ENCODE assay signal across 34 mouse cellular contexts in the genomic region with DNA sequence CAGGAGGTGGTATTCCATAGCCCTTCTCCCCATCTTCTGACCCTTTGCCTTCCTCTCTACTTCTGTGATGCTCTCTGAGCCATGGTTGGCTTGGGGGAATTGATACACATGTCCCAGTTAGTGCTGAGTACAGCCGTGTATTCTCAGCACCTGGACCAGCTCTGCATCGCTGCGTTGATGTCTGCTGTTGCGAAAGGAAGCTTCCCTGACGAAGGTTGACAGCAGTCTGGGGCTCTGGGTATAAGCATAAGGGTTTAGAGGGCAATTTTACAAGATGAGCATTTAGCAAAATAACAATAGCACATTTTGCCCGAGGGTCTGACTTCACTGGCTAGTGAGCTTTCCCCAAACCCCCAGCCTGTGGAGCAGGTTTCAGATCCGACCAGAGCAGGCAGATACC.
"Had no signal": no experiment of that assay in that cellular context is flagged by ENCODE, and none has a peak within 500 bp of the region (broad histone marks: within the 10 kb centered on the region; RNA-seq: fewer than 3 reads in every experiment).

No protein-coding gene starts in this region.

- DNase-seq: heart, postnatal 10 days; heart, postnatal 14 days; heart, postnatal 36 days; heart, postnatal 4 days; kidney, adult 11 months; kidney, adult 18-20 months; kidney, adult 2 months; kidney, adult 8-10 months; kidney, adult 9 months; kidney, postnatal 10 days; kidney, postnatal 14 days; kidney, postnatal 25 days; kidney, postnatal 36 days; kidney, postnatal 4 days; layer of hippocampus, adult 9-11 months; layer of hippocampus, postnatal 36 days had no signal

- H3K9ac ChIP-seq: heart, embryonic 12.5 days; heart, embryonic 13.5 days; heart, embryonic 15.5 days; hindbrain, embryonic 12.5 days; hindbrain, embryonic 13.5 days; hindbrain, embryonic 14.5 days; hindbrain, embryonic 15.5 days; intestine, embryonic 15.5 days; kidney, embryonic 15.5 days had no signal

- H3K4me3 ChIP-seq: heart, embryonic 10.5 days; heart, embryonic 12.5 days; heart, embryonic 13.5 days; heart, embryonic 15.5 days; hindbrain, embryonic 10.5 days; hindbrain, embryonic 12.5 days; hindbrain, embryonic 13.5 days; hindbrain, embryonic 15.5 days; intestine, embryonic 15.5 days; kidney, embryonic 15.5 days; layer of hippocampus, adult 2 months had no signal

- H3K4me1 ChIP-seq: hindbrain, embryonic 10.5 days; intestine, embryonic 15.5 days had no signal

- H3K36me3 ChIP-seq: heart, embryonic 10.5 days; heart, embryonic 12.5 days; heart, embryonic 13.5 days; heart, embryonic 15.5 days; hindbrain, embryonic 10.5 days; hindbrain, embryonic 12.5 days; hindbrain, embryonic 13.5 days; hindbrain, embryonic 15.5 days; intestine, embryonic 15.5 days; kidney, embryonic 15.5 days had no signal

- H3K27me3 ChIP-seq: heart, embryonic 12.5 days; heart, embryonic 13.5 days; heart, embryonic 15.5 days; hindbrain, embryonic 12.5 days; hindbrain, embryonic 13.5 days; hindbrain, embryonic 15.5 days; intestine, embryonic 15.5 days had no signal

- H3K27ac ChIP-seq: heart, embryonic 10.5 days; heart, embryonic 13.5 days; heart, embryonic 15.5 days; hindbrain, embryonic 10.5 days; hindbrain, embryonic 12.5 days; hindbrain, embryonic 13.5 days; hindbrain, embryonic 14.5 days; hindbrain, embryonic 15.5 days; hindbrain, postnatal 0 days; intestine, embryonic 15.5 days; kidney, embryonic 15.5 days; kidney, postnatal 0 days; layer of hippocampus, adult 2 months had no signal

- ATAC-seq: hindbrain, embryonic 16.5 days; hindbrain, postnatal 0 days; inflammation-experienced regulatory T-cells, adult 6 months; intestine, embryonic 15.5 days; intestine, embryonic 16.5 days; intestine, postnatal 0 days had no signal

- H3K4me2 ChIP-seq: heart, embryonic 12.5 days; heart, embryonic 13.5 days; heart, embryonic 15.5 days; hindbrain, embryonic 12.5 days; hindbrain, embryonic 13.5 days; hindbrain, embryonic 14.5 days; hindbrain, embryonic 15.5 days; intestine, embryonic 15.5 days; kidney, embryonic 15.5 days had no signal

- H3K9me3 ChIP-seq: heart, embryonic 10.5 days; heart, embryonic 13.5 days; heart, embryonic 15.5 days; hindbrain, embryonic 10.5 days; hindbrain, embryonic 12.5 days; hindbrain, embryonic 13.5 days; hindbrain, embryonic 15.5 days; intestine, embryonic 15.5 days; kidney, embryonic 15.5 days had no signal
